Mouse (Mus musculus): Measurements from ENCODE around the gene Pnpla7.

DNA sequence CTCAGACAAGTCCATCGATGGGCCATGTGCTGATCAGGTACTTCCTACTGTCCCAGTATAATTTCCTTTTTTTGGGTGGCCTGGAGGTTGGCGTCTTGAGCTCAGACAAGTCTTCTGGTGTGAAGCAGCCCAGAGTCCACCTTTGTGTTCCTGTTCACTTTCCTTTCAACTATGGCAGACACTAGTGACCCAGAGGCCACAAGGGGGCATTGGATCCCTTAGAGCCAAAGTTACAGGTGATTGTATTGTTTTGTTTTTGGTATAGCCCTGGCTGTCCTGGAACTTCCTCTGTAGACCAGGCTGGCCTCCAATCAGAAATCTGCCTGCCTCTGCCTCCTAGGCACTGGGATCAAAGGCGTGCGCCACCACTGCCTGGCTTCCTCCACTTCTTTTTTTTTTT, 96.6 kb downstream of the Pnpla7 start:
- no peak for TF ChIP-seq CTCF (conservative IDR thresholded peaks at IDR 0.05; ENCODE audit: low read length)
- no peak for TF ChIP-seq NANOG (IDR thresholded peaks at IDR 0.05; ENCODE audit: borderline replicate concordance, low read length)
- TF ChIP-seq POU5F1 (IDR thresholded peaks at IDR 0.05; ENCODE audit: borderline replicate concordance, low read length) = no peak
